In the genomic region with DNA sequence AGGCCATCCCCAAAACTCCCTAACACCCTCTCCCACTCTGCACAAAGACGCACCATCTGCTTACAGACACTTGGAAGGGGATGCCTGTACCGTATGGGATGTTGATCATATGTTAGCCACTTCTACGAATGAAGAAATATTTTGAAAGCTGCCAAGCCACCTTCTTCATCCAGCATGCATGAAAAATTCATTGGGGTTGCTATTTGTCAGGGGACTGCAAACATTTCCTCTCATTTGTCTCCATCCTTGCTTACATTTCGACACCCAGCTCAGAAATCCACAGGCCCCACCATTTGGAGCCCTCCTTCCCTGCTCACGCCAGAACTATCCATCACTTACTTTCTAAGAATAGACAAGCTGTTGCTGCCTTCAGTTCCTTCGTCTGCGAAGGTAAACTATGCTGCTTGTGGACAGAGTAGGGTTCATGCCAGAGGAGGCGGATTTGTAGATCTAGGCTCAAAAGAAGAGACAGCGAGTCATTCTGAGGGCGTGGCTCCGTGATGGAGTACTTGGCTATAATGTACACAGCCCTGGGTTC, we compare ENCODE assay signal across 25 mouse cellular contexts. TPM values are rescaled to one million over a fixed set of nuclear protein-coding genes. Genes with fewer than 3 reads are reported as not detected.
DNase-seq lines count a peak whose midpoint lies in the region; ATAC-seq and TF ChIP-seq lines count a peak whose summit lies in the region.
"Had no signal": no experiment of that assay in that cellular context is flagged by ENCODE, and none has a peak within 500 bp of the region (broad histone marks: within the 10 kb centered on the region; RNA-seq: fewer than 3 reads in every experiment).

No protein-coding gene starts in this region.

- H3K36me3 ChIP-seq in forebrain, embryonic 15.5 days = no peaks in the 10 kb centered on the region
- no peaks in the 10 kb centered on the region for H3K36me3 ChIP-seq in forebrain, embryonic 12.5 days (replicated peaks)
- H3K36me3 ChIP-seq in forebrain, postnatal 0 days (ENCODE audit: insufficient read depth) = no peaks in the 10 kb centered on the region
- no peaks in the 10 kb centered on the region for H3K36me3 ChIP-seq in stomach, embryonic 15.5 days
- no peaks in the 10 kb centered on the region for H3K36me3 ChIP-seq in heart, embryonic 11.5 days (ENCODE audit: control insufficient read depth, insufficient read depth, low read length)
- H3K36me3 ChIP-seq: embryonic facial prominence, embryonic 13.5 days; heart, embryonic 12.5 days; hindbrain, embryonic 12.5 days had no signal

- H3K4me1 ChIP-seq in forebrain, embryonic 15.5 days = peaks cover 17% of the 10 kb centered on the region
- H3K4me1 ChIP-seq in forebrain, embryonic 12.5 days = no peaks in the 10 kb centered on the region
- 0 out of 2 replicates have a peak, but pooled peaks cover 3% of the 10 kb centered on the region for H3K4me1 ChIP-seq in forebrain, postnatal 0 days (ENCODE audit: insufficient read depth)
- peaks cover 6% of the 10 kb centered on the region; the same call in 1 of the 2 replicates for H3K4me1 ChIP-seq in stomach, embryonic 15.5 days
- H3K4me1 ChIP-seq in heart, embryonic 11.5 days (ENCODE audit: control insufficient read depth, insufficient read depth, low read length) = no peaks in the 10 kb centered on the region
- H3K4me1 ChIP-seq: embryonic facial prominence, embryonic 13.5 days; hindbrain, embryonic 12.5 days; megakaryocyte, embryonic 14.5 days had no signal

- no peak for TF ChIP-seq CTCF in forebrain, postnatal 0 days (IDR thresholded peaks at IDR 0.05; ENCODE audit: low read depth)

- H3K9ac ChIP-seq in forebrain, embryonic 15.5 days (replicated peaks) = no peak overlapping the region
- no peak overlapping the region for H3K9ac ChIP-seq in forebrain, embryonic 12.5 days
- H3K9ac ChIP-seq in forebrain, postnatal 0 days = no peak overlapping the region
- H3K9ac ChIP-seq in stomach, embryonic 15.5 days = no peak overlapping the region
- H3K9ac ChIP-seq in heart, embryonic 11.5 days (ENCODE audit: low read depth, low read length) = no peak overlapping the region
- H3K9ac ChIP-seq: embryonic facial prominence, embryonic 13.5 days; heart, embryonic 12.5 days; hindbrain, embryonic 12.5 days had no signal

- WGBS in forebrain, embryonic 15.5 days = 64% methylated on average over 11 of the region's 11 CpGs
- WGBS in forebrain, embryonic 12.5 days = 91% methylated on average over 11 of the region's 11 CpGs
- WGBS in forebrain, postnatal 0 days = 53% methylated on average over 11 of the region's 11 CpGs
- 20% methylated on average over 11 of the region's 11 CpGs for WGBS in stomach, embryonic 15.5 days
- 52% methylated on average over 11 of the region's 11 CpGs for WGBS in heart, embryonic 11.5 days (ENCODE audit: insufficient replicate concordance)

- H3K9me3 ChIP-seq in forebrain, embryonic 15.5 days = no peaks in the 10 kb centered on the region
- no peaks in the 10 kb centered on the region for H3K9me3 ChIP-seq in forebrain, embryonic 12.5 days
- no peaks in the 10 kb centered on the region for H3K9me3 ChIP-seq in forebrain, postnatal 0 days (ENCODE audit: low read length)
- no peaks in the 10 kb centered on the region for H3K9me3 ChIP-seq in stomach, embryonic 15.5 days
- H3K9me3 ChIP-seq in heart, embryonic 11.5 days (replicated peaks; ENCODE audit: control insufficient read depth, low read length) = no peaks in the 10 kb centered on the region
- H3K9me3 ChIP-seq: embryonic facial prominence, embryonic 13.5 days; heart, embryonic 12.5 days; hindbrain, embryonic 12.5 days had no signal

- no peak overlapping the region for H3K4me2 ChIP-seq in forebrain, embryonic 15.5 days (replicated peaks)
- H3K4me2 ChIP-seq in forebrain, embryonic 12.5 days = no peak overlapping the region
- no peak overlapping the region for H3K4me2 ChIP-seq in forebrain, postnatal 0 days (ENCODE audit: low read depth)
- H3K4me2 ChIP-seq in stomach, embryonic 15.5 days = no peak overlapping the region
- no peak overlapping the region for H3K4me2 ChIP-seq in heart, embryonic 11.5 days
- H3K4me2 ChIP-seq: embryonic facial prominence, embryonic 13.5 days; heart, embryonic 12.5 days; hindbrain, embryonic 12.5 days; liver, embryonic 11.5 days had no signal

- peak; percentile 81 for ATAC-seq in forebrain, embryonic 15.5 days (replicated peaks)
- no peak for ATAC-seq in forebrain, embryonic 12.5 days (ENCODE audit: low FRiP score)
- peak; percentile 88 for ATAC-seq in forebrain, postnatal 0 days
- ATAC-seq in stomach, embryonic 15.5 days (ENCODE audit: insufficient read depth, low FRiP score, low read depth) = peak; percentile 61; the same call in 1 of the 2 replicates
- ATAC-seq in heart, embryonic 11.5 days (replicated peaks; ENCODE audit: insufficient number of reproducible peaks, low FRiP score, low TSS enrichment) = no peak

- peak; percentile 51 for DNase-seq in lung, postnatal 10 days
- DNase-seq in lung, postnatal 25 days (ENCODE audit: low spot score) = no peak
- DNase-seq in forebrain, postnatal 0 days = peak; percentile 77
- DNase-seq in layer of hippocampus, postnatal 10 days (ENCODE audit: low spot score in 2 of 2) = no peak
- DNase-seq: cerebellum, adult 9-11 months; heart, postnatal 14 days; kidney, adult 11 months; kidney, postnatal 10 days; midbrain, embryonic 14.5 days; right cerebral cortex, postnatal 14 days; thymus, postnatal 14 days had no signal

- peak overlapping the region; percentile 38 for H3K27ac ChIP-seq in forebrain, embryonic 15.5 days (replicated peaks)
- no peak overlapping the region for H3K27ac ChIP-seq in forebrain, embryonic 12.5 days
- peak overlapping the region; percentile 3; the same call in 1 of the 2 replicates for H3K27ac ChIP-seq in forebrain, postnatal 0 days (ENCODE audit: low read depth, low read length)
- peak overlapping the region; percentile 46; the same call in 1 of the 2 replicates for H3K27ac ChIP-seq in stomach, embryonic 15.5 days
- H3K27ac ChIP-seq in heart, embryonic 11.5 days (ENCODE audit: low read depth, low read length) = no peak overlapping the region
- H3K27ac ChIP-seq: embryonic facial prominence, embryonic 13.5 days; hindbrain, embryonic 12.5 days; layer of hippocampus, adult 2 months had no signal

- H3K27me3 ChIP-seq in forebrain, embryonic 15.5 days = no peaks in the 10 kb centered on the region
- H3K27me3 ChIP-seq in forebrain, embryonic 12.5 days = no peaks in the 10 kb centered on the region
- no peaks in the 10 kb centered on the region for H3K27me3 ChIP-seq in forebrain, postnatal 0 days (ENCODE audit: insufficient read depth, low read length)
- no peaks in the 10 kb centered on the region for H3K27me3 ChIP-seq in stomach, embryonic 15.5 days (replicated peaks)
- H3K27me3 ChIP-seq in heart, embryonic 11.5 days (ENCODE audit: control insufficient read depth, insufficient read depth, low read length) = no peaks in the 10 kb centered on the region
- H3K27me3 ChIP-seq: CH12.LX; embryonic facial prominence, embryonic 13.5 days; heart, embryonic 12.5 days; hindbrain, embryonic 12.5 days; megakaryocyte, embryonic 14.5 days had no signal

- no peak overlapping the region for H3K4me3 ChIP-seq in forebrain, embryonic 15.5 days
- H3K4me3 ChIP-seq in forebrain, embryonic 12.5 days (replicated peaks) = no peak overlapping the region
- no peak overlapping the region for H3K4me3 ChIP-seq in forebrain, postnatal 0 days (ENCODE audit: low read depth, low read length)
- H3K4me3 ChIP-seq in stomach, embryonic 15.5 days (replicated peaks) = no peak overlapping the region
- no peak overlapping the region for H3K4me3 ChIP-seq in heart, embryonic 11.5 days (ENCODE audit: low read depth, low read length)
- H3K4me3 ChIP-seq: embryonic facial prominence, embryonic 13.5 days; heart, embryonic 12.5 days; hindbrain, embryonic 12.5 days; layer of hippocampus, adult 2 months; megakaryocyte, embryonic 14.5 days; myocyte had no signal

RNA-seq across cellular contexts. Expression of gene Cdh4, which starts 51.2 kb away (rescaled TPM):
- polyA plus RNA-seq in forebrain, embryonic 15.5 days (2015; fragmentation: Nextera tagmentation; extraction: Ambion mirVana) = 58.2 and 66.6 TPM in 2 replicates
- polyA plus RNA-seq in forebrain, embryonic 12.5 days (2016; fragmentation: Nextera tagmentation; extraction: Ambion mirVana) = 29.4 and 30.7 TPM in 2 replicates
- total RNA-seq in forebrain, postnatal 0 days (2014; rRNA removed) = 47.9 and 84.0 TPM in 2 replicates
- 44.0 and 58.9 TPM in 2 replicates for polyA plus RNA-seq in forebrain, postnatal 0 days (2015; fragmentation: Nextera tagmentation; extraction: Ambion mirVana)
- polyA plus RNA-seq in stomach, embryonic 15.5 days (2015; fragmentation: Nextera tagmentation; extraction: Ambion mirVana) = 3.6 and 3.7 TPM in 2 replicates
- total RNA-seq in layer of hippocampus, postnatal 10 days (2021) = 10 to 100 TPM; 16.3 to 23.3 TPM
- polyA plus RNA-seq in heart, embryonic 11.5 days (2014; fragmentation: Nextera tagmentation; extraction: Ambion mirVana) = 0.56 and 0.75 TPM in 2 replicates
- total RNA-seq: CH12.LX; granulocyte monocyte progenitor cell, adult 5-6 weeks; MEL had no signal
- polyA plus RNA-seq: myocyte had no signal

Comparison
In these comparisons a context has a peak if more than half of its experiments do, and no peak if none do; other contexts are left out.
1. ATAC-seq: peak in forebrain, embryonic 15.5 days (single experiment), forebrain, postnatal 0 days (single experiment) and stomach, embryonic 15.5 days (single experiment); none in forebrain, embryonic 12.5 days (single experiment) and heart, embryonic 11.5 days (single experiment).
2. H3K27ac ChIP-seq: peak in forebrain, embryonic 15.5 days (single experiment), forebrain, postnatal 0 days (single experiment) and stomach, embryonic 15.5 days (single experiment); none in forebrain, embryonic 12.5 days (single experiment) and heart, embryonic 11.5 days (single experiment).
3. DNase-seq: peak in lung, postnatal 10 days (single experiment) and forebrain, postnatal 0 days (single experiment); none in lung, postnatal 25 days (single experiment) and layer of hippocampus, postnatal 10 days (0 of 2).